Mouse (Mus musculus) T-helper 2 cell (primary cell): ENCODE results near the gene St5.

Experiments
- in situ Hi-C: fragments of 300-600 bp; cut with MboI, MseI; formaldehyde crosslinking; loops from one replicate; pipeline ENCODE4 v1.15.1; 2025; ENCODE audit warnings: high pct_unique_total_duplicates

Gene St5

DNA sequence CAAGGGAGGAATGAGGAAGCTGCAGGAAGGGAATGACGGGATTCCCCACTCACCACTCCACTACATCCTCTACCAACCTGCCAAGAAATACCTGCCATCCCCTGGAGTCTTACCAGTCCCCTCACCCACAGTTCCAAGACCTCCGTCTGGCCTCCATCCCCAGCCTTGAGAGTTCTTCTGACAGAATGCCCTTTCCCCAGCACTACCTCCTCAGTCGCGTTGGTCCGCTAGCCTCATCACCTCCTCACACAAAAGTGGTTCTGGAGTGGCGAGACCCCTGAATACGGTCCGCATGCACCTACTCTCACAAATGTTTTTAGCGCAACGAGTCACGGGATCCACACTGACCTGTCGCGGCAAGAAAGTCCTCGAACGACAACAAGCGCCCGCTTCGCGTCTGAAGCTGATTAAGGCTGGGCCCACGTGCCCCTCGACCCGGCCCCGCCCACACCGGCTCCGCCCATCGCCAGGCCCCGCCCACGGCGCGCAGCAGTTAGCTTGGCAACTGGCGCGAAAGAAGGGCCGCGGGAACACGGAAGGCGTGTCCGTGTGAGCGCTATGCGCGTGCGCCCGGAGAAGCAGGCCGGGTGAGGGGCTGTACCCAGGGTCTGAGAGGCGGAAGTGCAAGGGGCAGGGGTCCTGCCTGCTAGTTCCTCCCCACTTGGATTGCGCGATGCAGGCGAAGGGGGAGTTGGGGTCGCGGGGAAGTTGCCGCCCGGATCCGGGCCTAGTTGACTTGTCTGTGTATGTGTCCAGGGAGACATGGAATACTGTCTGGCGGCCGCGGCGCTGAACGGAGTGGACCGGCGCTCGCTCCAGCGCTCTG is at the start of gene St5, which contains the start of gene Akip1:
St5 (minus strand) TSS at position 416 of the 826 bp plus-strand sequence.
Akip1 (plus strand) TSS at position 501 of the 826 bp plus-strand sequence.
- in situ Hi-C loops, result no loop called here

DNA sequence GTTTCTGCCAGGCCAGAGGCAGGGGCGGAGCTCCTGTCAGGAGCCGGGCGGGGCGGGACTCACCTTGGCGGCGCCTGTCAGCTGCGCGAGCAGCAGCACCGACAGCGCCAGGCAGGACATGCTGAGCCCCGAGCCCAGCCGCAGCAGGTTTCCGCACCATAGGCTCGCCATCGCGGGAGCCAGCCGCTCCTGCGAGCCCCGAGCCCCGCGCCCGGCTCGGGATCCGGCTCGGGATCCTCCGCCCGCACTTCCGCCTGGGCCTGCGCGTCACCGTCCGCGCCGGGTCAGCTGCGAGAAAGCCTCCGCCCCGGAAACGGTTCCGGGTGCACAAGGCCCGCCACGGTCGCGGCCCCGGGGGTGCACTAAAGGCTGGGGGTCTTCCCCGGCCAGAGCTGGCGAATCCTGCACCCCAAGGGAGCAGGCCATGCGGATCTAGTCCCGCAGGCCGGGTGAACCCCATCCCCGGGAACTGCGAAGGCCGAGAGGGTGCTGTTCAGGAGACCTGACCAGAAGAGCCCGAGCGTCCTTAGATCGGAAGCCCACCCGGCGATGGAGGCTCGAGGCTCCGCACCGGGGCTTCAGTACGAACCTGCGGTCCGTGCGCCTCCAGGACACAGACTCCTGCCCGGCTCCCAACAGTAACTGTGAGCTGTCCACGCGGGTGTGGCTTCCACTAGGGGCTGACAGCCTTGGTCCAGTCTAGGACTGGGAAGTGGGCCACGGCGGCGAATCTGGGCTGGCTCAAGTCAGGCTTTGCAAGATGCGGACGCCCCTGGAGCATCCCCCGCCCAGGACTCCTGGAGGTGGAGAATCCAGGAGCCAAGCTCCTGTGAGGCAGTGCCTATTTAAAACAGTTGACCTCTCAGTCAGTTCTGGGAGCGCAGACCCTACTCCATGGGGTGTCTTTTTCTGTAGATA is 48.9 kb upstream of the St5 start, which contains the start of gene Tmem9b:
Tmem9b (minus strand) TSS at position 868 of the 918 bp plus-strand sequence.
- in situ Hi-C loops, result no loop called here

DNA sequence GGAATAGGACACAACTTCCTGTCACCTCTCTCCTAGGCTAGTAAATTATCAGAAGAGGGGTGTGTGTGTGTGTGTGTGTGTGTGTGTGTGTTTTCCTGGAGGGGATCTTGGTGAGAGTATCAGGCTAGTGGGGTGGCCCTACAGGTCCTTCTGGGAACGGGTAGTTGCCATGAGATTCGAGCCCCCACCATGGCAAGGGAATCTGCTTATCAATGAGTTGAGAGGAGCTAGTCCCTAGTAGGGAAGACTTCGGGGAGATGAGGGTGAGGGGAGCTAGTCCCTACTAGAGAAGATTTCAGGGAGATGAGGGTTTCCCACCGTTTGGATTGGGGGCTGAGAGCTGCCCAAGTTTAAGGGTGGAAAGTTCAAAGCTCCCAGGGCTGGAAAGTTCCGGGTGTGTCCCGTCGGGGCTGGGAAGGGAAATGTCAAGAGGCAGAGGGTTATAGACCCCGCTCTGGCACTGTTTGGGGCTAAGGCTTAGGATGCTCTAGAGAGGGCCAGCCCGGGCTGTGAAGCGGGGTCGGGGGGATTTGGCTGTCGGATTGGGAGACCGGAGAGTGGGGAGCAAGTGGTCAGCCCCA is 48.1 kb upstream of the St5 start:
- in situ Hi-C loops, result no loop called here

DNA sequence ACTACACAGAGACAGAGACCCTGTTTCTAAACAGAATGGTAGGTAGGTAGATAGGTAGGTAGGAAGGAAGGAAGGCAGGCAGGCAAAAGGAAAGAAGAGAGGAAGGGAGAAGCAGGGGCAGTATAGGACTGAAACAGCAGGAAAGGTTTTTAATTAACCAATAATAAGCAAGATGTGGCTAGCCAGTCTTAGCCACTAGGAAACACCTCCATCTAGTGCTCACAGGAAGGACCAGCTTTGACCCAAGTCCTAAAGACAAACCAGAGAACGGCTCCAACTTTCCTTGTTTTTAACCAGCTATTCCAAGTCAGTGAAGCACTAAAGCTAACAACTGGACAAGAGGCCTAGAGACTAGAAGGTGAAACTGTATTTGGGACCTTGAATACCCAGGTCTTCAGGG is 44.3 kb upstream of the St5 start:
- in situ Hi-C loops, result no loop called here

DNA sequence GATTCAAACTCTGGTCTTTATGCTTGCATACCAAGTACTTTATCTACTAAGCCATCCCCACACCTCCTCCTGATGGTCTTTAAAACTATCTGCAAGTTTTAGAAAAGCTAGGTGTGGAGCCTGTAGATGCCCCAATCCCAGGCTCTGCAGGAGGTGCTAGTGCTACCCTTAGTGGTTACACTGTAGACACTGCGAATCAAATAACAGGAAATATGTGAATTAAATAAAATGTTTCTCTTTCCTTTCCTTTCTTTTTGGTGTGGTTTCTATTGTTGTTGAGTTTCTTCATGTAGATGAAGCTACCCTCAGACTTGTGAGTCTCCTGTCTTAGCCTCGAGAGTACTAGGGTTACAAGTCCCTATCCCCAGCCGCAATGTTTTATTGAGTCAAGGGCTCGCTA is 38.3 kb upstream of the St5 start:
- in situ Hi-C loops, result no loop called here

DNA sequence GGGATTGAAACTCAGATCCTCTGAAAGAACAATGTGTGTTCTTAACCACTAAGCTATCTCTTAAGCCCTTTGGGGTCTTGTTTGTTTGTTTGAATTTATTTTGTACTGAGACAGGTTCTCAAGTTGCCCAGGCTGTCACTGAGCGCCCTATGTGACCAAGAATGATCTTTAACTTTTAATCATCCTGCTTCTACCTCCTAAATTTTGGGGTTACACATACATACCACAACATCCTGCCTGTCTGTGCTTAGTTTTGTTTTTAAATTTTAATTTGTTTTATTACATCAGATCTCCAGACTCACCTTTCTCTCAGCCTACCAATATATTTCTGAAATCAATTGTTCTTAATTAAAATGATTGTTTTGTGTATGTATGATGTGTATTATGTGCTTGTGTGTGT is 37.7 kb upstream of the St5 start:
- in situ Hi-C loops, result no loop called here

DNA sequence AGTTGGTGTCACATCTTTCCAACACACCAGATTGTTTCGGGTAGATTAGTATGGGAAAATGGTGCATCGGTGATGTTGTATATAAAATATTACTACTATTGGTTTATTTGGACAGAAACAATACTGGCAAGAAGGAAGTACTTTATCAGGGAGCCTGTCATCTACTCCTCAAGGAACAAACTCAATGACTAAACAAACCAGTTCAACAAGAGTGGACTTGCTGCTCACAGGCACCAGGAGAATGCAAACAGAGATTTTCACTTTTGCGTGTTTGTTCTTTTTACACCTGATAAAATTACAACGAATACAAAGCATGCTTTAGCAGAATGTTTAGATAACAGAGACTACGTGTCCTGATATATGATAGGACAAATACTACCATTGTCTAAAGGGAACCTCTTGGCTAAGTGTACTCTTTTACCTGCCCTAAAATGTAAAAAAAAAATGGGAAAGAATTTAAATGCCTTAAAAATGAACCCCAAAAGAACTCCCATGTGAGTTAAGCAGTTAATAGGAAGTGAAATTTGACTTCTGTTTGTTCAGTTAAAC is 36.5 kb upstream of the St5 start:
- in situ Hi-C loops, result no loop called here

DNA sequence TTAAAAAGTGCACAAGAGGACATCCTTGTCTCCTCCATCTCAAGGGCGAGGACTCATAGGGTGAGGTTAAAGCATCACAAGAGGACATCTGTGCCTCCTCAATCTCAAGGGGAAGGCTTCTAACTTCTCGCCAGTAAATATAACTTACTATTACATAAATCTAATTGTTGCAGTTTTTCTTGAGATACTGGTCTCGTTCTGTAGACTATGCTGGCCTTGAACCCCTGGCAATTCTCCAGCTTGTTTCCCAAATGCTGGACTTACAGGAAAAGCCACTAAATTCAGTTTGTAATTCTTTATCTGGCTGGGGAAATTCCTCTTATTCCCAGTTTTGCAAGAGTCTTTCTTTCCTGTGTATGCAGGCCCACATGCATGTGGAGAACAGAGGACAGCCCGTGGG is 31.4 kb upstream of the St5 start:
- in situ Hi-C loops, result no loop called here

DNA sequence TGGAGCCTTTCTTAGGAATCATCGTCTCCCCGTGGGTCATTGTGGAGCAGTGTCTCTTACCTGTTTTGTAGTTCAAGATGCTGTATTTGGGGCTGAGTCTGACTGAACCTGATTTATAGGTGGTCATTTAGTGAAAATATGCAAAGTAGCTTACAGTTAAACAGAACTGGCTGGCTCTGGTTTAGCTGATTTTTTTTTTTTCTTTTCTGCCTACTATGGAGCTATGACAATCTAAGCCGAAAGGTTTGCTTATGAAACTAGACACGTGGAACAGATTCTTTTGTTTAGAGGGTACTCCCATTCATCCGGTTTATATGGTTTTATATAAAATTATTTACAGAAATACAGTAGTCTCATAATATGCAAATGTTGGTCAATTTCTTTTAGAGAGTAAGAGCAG is 28.2 kb upstream of the St5 start, which contains the start of gene Ascl3:
Ascl3 (minus strand) TSS at position 101 of the 400 bp plus-strand sequence.
- in situ Hi-C loops, result no loop called here

DNA sequence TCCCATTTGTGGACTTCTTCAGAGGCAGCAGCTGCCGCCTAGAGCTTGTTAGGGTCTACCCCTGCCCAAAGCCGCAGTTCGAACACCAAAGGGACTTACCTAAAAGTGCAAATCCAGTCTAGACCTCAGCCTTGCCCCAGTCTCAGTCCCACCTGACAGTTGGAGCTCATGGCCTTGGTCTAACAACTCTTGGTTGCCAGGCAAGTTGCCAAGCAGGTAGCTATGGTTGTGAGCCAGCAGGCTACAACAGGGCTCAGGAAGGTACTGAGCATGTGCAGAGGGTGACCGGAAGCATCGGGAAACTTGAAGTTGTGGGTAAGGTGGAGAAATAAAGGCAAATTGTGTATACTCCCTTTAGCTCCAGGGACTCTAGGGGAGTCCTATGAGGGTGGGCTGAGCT is 20.3 kb upstream of the St5 start, which contains the start of gene BC051019:
BC051019 (minus strand) TSS at position 154 of the 400 bp plus-strand sequence.
- in situ Hi-C loops, result no loop called here

DNA sequence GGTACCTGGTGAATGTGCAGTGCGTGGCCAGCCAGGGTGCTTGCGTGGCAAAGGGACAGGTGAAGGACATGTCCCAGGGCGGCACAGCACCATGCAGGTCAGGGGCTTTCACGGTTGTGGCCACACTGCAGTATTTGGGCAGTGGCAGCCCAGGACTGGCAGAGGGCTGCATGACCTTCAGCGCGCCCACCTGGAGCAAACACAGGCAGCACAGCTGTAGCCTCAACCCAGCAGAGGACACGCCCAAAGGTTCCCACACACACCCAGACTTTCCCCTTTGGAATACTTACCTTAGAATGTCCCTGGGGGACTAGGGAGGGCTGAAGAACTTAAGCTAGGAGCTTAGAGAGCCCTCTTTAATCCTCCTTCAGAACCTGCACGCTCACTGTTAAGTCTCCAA is 19.7 kb upstream of the St5 start:
- in situ Hi-C loops, result no loop called here

DNA sequence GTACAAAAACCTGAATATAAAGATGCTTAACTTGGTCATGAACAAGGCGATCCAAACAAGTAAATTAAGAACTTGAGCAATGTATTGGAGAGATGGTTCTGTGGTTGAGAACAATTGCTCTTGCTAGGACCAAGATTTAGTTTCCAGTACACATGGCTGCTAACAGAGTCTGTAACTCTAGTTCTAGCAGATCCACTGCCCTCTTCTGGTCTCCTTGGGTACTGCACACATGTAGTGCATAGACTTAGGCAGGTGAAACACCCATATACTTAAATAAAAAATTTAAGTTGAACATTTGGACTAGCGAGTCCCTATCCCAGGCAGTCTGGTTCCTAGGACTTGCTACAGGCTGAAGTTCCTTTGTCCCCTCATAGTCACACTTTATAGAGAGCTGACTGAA is 19.2 kb upstream of the St5 start:
- in situ Hi-C loops, result no loop called here

DNA sequence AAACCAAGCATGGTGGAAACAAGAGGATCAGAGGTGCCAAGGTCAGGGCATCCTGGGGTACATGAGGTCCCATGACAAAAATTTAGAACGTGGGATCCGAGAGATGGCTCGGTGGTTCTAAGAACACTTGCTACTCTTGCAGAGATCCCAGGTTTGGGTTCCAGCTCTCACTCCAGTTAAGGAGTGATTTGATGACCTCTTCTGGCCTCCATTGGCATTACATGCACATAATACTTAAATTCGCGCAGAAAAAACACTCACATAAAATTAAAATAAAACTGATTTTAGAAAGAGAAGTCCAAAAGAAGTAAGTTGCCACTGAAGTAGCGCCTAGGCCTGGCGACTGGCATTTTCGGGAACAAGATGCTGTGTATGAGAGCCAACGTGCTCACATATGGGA is 15.9 kb upstream of the St5 start:
- in situ Hi-C loops, result no loop called here

DNA sequence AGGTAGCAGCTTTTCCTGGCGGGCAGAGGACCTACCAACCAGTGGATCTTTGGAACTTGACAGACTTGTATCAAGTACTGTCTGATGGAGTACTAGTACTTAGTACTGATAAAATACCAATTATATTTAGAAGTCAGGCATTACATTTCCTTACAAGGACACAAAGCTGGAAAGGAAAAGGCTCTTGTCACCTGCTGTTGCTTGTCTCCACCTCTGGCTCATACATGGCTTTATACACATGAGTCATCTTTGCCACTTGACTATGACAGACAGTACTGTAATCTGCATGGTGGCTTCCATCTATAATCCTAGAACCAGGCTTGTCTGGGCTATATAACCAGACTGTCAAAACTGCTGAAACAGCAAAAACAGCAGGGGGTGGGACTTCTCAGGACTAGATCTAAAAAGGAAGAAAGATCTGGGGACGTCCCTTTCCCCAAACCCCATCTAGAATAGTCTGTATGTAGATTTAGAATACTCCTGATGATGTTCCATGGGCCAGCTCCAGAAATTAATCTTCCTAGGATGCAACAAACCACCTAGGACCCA is 10.1 kb upstream of the St5 start:
- in situ Hi-C loops, result no loop called here

DNA sequence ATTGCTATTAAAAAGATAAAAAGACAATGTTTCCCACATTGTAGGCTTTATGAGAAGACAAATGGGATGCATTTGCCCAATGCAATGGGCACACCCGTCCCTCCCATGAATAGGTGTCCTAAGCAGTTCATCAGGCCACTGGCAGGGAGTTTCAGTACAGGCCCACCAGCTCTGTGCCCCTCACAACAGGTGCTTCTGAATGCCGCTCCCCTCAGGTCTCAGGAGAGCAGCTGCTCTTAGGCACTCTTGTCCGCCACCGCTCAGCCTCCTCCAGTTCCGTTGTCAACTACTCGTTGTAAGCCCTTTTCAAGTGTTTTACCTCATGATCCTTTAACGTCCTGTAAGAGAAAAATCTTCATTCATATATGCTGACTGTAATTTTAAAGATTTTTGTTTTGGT is 8.8 kb upstream of the St5 start:
- in situ Hi-C loops, result no loop called here

DNA sequence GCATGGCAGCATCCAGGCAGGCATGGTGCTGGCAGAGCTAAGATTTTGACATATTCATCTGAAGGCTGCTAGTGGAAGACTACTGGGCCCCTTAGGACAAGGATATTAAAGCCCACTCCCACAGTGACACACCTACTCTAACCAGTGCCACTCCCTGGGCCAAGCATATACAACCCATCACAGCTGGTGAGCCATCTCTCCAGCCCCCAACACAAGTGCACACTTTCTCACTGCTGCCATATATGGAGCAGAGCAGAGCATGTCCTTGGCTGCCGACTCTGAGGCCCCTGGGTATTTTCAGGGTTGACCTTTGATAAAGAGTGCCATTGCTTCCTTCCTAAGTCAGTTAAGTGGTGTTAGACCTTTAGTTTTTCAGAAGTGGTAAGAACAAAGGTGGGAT is 6.7 kb upstream of the St5 start:
- in situ Hi-C loops, result no loop called here

DNA sequence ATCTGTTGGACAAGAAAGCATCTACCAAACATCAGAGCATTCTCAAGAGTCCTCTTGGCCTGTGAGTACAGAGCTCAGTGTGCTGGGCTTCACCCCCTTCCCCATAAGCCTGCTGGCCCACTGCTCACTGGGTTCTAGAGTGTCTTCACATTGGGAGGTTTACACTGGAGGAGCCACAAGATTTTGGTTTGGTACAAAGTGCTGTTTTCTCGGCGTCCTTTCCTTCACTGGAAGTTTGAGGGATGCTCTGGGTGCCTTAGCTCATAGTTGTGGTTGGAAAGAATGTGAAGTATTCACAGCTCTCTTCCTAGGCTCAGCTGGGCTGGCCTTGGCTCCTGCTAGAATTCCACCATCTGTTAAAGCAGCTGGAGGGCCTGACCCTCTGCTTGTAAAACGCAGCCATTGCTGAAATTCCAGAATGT is 5.6 kb upstream of the St5 start:
- in situ Hi-C loops, result no loop called here

DNA sequence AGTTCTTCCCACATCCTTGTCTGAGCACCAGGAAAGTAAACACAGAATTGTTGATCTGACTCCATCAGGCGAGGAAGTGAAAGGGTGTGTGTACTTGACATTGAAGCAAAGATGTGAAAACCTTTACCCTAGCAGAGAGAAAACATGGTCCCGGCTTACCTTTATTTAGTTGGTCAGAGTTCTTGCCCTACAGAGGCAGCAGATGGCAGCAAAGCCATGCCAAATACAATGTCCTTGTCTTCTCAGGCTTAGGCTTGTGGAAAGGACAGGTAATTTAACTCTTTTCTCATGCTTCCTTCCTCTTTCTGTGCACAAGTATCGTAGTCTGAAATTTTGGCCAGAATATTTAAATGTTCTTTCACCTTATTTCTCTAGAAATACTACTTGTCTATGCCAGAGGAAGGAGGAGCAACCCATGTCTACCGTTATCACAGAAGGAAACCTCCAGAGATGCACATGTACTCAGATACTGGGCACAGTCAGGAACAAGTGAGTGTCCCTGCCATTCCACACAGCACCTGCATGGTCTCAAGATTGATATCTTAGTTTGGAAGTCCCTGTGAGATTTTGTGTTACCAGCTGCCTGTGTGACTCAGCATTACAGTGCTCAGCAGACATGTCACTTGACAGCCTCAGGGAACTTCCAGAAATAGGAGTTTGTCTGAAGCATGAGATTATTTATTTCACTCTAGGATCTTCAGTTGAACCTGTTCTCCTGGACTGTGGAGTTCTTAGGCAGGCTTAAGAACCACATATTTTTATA is 3.8 kb upstream of the St5 start:
- in situ Hi-C loops, result no loop called here

DNA sequence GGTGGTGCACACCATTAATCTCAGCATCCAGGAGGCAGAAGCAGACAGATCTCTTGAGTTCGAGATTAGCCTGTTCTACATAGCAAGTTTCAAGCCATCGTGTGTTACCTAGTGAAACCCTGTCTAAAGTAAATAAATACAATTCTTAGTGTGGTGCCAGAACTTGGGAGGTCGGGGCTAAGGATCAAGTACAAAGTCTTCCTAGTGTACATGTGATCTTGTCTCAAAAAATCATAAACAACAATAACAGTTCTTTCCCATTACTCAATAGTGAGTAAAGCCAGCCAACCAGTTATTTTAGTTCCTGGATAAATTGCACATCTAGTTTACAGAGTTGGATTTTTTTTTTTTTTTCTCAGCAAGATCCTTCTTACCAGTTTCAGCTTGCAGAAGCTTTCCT is 1.1 kb upstream of the St5 start:
- in situ Hi-C loops, result no loop called here

DNA sequence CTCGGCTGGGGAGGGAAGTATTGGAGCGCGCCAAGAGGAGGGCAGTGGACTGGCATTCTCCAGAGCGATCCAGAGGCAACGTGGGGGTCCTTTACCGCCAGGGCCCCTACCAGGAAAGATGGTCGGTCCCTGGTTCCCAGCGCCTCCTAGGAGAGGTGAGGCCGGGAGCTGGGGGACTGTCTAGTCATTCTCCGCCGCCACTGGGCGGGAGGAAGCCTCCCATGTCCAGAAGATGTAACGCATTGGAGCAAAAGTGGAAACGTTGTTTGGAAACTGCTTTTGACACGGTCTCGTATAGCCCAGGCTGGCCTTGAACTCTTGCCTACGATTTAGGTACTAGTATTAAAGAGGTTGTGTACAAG is 592 bp upstream of the St5 start:
- in situ Hi-C loops, result no loop called here

DNA sequence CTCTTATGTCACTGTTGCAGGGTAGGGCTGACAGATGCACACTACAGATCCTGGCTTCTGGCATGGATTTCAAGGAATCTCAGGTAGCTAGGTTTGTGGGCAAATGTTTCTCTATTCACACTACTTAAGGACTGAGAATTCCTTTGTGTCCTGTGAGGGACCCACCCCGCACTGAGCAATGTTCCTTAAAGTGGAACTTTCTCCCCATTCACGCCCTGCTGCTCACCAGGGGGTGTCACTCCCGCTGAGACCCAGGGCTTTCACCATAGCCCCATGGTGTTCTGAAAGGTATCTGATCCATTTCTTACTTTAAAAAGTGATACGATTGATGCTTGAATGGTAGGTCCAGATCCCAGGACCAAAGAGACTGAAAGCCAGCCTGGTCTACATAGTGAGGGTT is 684 bp downstream of the St5 start:
- in situ Hi-C loops, result no loop called here
